Mouse (Mus musculus) embryonic fibroblast, embryonic 13.5 days (primary cell): ENCODE results near the gene Efr3b.

Experiments used
- CTCF ChIP-seq: IDR thresholded peaks from 2 replicates; pipeline ENCODE4 v1.5.1; 2011; ENCODE audit warnings: mild to moderate bottlenecking, control low read depth, low read length, moderate library complexity, borderline replicate concordance; ENCODE audit not compliant: insufficient read depth
- POLR2A ChIP-seq: IDR thresholded peaks from 2 replicates; pipeline ENCODE4 v1.6.1; 2011; ENCODE audit warnings: low read depth, mild to moderate bottlenecking, control low read depth, low read length, moderate library complexity

GRCm38 (mm10) chr12:4076383-4076782 lies 37.7 kb upstream of the Efr3b start:
- TF ChIP-seq CTCF: no peak
- no peak for TF ChIP-seq POLR2A
